Mouse (Mus musculus) neural tube, embryonic 15.5 days (tissue): ENCODE results near the gene Pgpep1. TPM values are rescaled to one million over a fixed set of nuclear protein-coding genes. Genes with fewer than 3 reads are reported as not detected.

Experiments used
- ATAC-seq: fragments of 200-750 bp; cut with Nextera tagmentation; 2 replicates; pipeline ENCODE4 v1.8.0; 2017; ENCODE audit warnings: mild to moderate bottlenecking, moderate TSS enrichment, moderate library complexity; ENCODE audit not compliant: low FRiP score
- H3K27ac ChIP-seq: fragments of 300-500 bp; sonication (generic); replicated peaks from 2 replicates; pipeline ENCODE4 v1.5.1; 2015; ENCODE audit warnings: mild to moderate bottlenecking, inconsistent platforms
- H3K27me3 ChIP-seq: fragments of 300-500 bp; sonication (generic); replicated peaks from 2 replicates; pipeline ENCODE4 v1.6.1; 2015; ENCODE audit warnings: inconsistent platforms
- H3K36me3 ChIP-seq: fragments of 300-500 bp; sonication (generic); 2 replicates; pipeline ENCODE4 v1.6.1; 2015; ENCODE audit warnings: inconsistent platforms
- H3K4me1 ChIP-seq: fragments of 300-500 bp; sonication (generic); 2 replicates; pipeline ENCODE4 v1.6.1; 2015; ENCODE audit warnings: inconsistent platforms
- H3K4me2 ChIP-seq: fragments of 300-500 bp; sonication (generic); 2 replicates; pipeline ENCODE4 v1.6.1; 2015; ENCODE audit warnings: inconsistent platforms, mild to moderate bottlenecking, moderate library complexity
- H3K4me3 ChIP-seq: fragments of 300-500 bp; sonication (generic); replicated peaks from 2 replicates; pipeline ENCODE4 v1.5.1; 2015; ENCODE audit warnings: mild to moderate bottlenecking, inconsistent platforms
- H3K9ac ChIP-seq: fragments of 300-500 bp; sonication (generic); replicated peaks from 2 replicates; pipeline ENCODE4 v1.6.1; 2015; ENCODE audit warnings: mild to moderate bottlenecking, inconsistent platforms
- H3K9me3 ChIP-seq: fragments of 300-500 bp; sonication (generic); replicated peaks from 2 replicates; pipeline ENCODE4 v1.6.1; 2016; ENCODE audit warnings: inconsistent platforms
- WGBS: fragments of 180-500 bp; shearing (Covaris S2); methylation state at CpG from one replicate; pipeline ENCODE4 v1.1.7; 2015; ENCODE audit warnings: mixed read lengths; 5-methylcytosine and 5-hydroxymethylcytosine counted together
- polyA plus RNA-seq: library from polyadenylated mRNA; unstranded; fragments of >200 nt; fragmentation: Nextera tagmentation; extraction: Ambion mirVana; gene quantifications from 2 replicates; pipeline ENCODE4 v1.2.1, GENCODE M21; 2015

Gene Pgpep1
- polyA plus RNA-seq, 1 experiment from 2014 or later, result 78.6 TPM

DNA sequence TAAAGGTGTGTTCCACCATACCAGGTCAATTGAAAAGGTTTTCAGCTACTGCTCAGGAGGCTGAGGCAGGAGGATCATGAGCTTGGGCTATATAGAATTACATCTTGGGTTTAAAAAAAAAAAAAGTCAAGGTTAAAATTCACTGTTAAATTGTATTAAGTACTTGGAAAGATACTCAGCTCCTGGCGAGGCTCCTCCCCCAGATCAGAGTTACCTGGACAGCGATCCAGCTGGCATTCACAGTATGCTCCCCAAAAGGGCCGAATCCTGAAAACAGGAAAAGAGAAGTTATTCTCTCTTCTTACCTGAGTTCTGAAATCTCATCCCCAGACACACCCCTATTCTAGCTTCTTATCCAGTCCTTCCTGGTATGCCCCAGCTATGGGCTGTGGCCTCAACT, 3.0 kb downstream of the Pgpep1 start:
- Histone ChIP-seq H3K27ac (peak overlapping the region; percentile 76), H3K36me3 (peaks cover 14% of the 10 kb centered on the region), H3K9me3 (no peaks in the 10 kb centered on the region), H3K4me3 (no peak overlapping the region), H3K27me3 (no peaks in the 10 kb centered on the region), H3K9ac (no peak overlapping the region), H3K4me2 (peak overlapping the region; percentile 91), H3K4me1 (peaks cover 44% of the 10 kb centered on the region)
- WGBS, result 88% methylated on average over 3 of the region's 3 CpGs
- no peak for ATAC-seq

DNA sequence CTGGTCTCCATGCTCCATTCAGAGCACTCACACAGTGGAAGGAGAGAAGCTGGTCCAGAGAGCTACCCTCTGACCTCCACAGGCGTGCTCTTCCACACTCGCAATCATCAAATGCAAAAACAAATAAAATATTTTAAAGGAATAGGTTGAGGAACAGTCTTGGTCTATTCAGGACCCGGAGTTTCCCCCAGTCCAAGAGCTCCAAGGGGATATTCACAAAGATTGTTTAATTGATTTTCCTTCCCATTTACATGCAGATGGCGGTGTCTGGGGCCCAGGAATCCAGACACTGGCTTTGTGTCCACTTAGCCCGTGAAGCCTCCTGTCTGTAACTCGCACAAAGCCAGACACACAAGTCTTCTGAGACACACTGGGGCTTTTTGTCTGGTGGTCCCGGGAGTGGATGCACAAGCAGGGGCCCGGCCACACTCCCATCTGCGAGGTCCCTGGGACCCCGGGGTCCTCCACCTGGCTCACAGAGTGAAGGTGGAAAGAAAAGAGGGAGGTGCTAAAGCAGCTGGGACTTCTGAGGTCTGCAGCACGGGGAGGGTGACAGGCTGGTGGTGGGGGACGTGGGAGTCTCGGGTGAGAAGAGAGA, 3.9 kb downstream of the Pgpep1 start:
- no peak for ATAC-seq
- H3K9me3 ChIP-seq, result no peaks in the 10 kb centered on the region
- peaks cover 44% of the 10 kb centered on the region for H3K4me1 ChIP-seq
- no peak overlapping the region for H3K4me3 ChIP-seq
- WGBS, result 20% methylated on average over 13 of the region's 13 CpGs
- H3K9ac ChIP-seq, result no peak overlapping the region
- H3K27ac ChIP-seq, result peak overlapping the region; percentile 76
- peak overlapping the region; percentile 2; the same call in 1 of the 2 replicates for H3K4me2 ChIP-seq
- H3K27me3 ChIP-seq, result no peaks in the 10 kb centered on the region
- peaks cover 21% of the 10 kb centered on the region for H3K36me3 ChIP-seq

DNA sequence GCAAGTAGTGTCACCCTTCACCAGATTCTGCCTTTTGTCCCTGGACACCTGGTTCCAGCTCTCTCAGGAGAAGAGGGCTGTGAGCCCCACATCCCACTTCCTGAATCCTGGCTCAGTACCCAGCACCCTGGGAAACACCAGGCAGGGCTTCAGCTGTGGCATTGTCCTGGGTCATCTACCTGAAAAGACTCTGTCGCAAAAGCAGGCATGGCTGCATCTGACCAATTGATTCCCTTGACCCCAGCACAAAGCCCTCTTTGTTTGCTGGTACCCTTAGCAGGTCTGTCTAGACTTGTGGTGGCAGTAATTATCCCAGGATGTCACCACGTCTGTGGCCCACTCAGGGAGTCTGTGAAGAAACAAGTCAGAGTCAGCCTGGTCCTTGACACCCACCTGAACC, 4.7 kb downstream of the Pgpep1 start:
- Histone ChIP-seq H3K9ac (no peak overlapping the region), H3K9me3 (no peaks in the 10 kb centered on the region), H3K27me3 (no peaks in the 10 kb centered on the region), H3K36me3 (peaks cover 29% of the 10 kb centered on the region), H3K4me3 (no peak overlapping the region), H3K4me2 (peak overlapping the region; percentile 2; the same call in 1 of the 2 replicates), H3K27ac (peak overlapping the region; percentile 76), H3K4me1 (peaks cover 42% of the 10 kb centered on the region)
- WGBS, result 18% methylated on average over 2 of the region's 2 CpGs
- no peak for ATAC-seq

DNA sequence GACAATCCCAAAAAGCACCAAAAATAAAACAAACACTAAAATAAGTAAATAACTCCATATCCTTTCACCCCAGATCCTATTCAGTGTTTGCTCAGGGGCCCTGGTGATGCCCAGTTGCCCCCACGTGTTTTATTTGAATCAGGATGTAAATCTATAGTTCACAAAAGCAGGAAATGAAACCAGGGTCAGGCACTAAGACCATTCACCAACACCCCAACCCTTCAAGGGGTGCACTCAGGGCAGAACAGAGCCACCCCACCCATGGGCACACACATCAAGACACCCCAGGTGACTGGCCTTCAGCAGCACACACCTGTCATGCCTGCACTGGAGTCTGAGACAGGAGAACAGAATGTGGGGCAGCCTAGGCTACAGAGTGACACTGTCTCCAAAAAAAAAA, 6.1 kb downstream of the Pgpep1 start:
- Histone ChIP-seq H3K4me2 (no peak overlapping the region), H3K27me3 (no peaks in the 10 kb centered on the region), H3K4me1 (peaks cover 44% of the 10 kb centered on the region), H3K36me3 (peaks cover 35% of the 10 kb centered on the region), H3K9me3 (no peaks in the 10 kb centered on the region), H3K9ac (no peak overlapping the region), H3K4me3 (no peak overlapping the region), H3K27ac (no peak overlapping the region)
- 59% methylated on average over 1 of the region's 1 CpGs for WGBS
- no peak for ATAC-seq

DNA sequence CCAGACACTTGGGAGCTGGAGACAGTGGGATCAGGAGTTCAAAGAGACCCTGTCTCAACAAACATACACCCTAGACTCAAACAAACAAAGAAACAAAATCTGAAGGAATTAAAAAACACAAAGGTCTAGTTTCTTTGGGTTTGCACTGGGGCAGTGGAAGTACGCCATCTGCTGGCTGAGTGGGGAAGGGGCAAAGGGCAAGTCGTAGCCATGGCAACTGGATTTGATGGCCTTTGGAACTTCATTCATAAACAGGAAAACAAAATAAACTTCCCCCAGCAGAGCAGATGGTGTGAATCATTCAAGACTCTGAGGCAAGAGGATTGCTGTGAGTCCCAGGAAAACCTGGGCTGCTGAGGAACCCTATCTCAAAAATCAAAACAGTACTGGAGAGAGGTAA, 7.0 kb downstream of the Pgpep1 start:
- Histone ChIP-seq H3K9me3 (no peaks in the 10 kb centered on the region), H3K27me3 (no peaks in the 10 kb centered on the region), H3K9ac (no peak overlapping the region), H3K4me3 (no peak overlapping the region), H3K36me3 (peaks cover 35% of the 10 kb centered on the region), H3K4me2 (no peak overlapping the region), H3K27ac (peak overlapping the region; percentile 29; the same call in 1 of the 2 replicates), H3K4me1 (peaks cover 40% of the 10 kb centered on the region)
- WGBS, result 37% methylated on average over 2 of the region's 2 CpGs
- ATAC-seq, result no peak

DNA sequence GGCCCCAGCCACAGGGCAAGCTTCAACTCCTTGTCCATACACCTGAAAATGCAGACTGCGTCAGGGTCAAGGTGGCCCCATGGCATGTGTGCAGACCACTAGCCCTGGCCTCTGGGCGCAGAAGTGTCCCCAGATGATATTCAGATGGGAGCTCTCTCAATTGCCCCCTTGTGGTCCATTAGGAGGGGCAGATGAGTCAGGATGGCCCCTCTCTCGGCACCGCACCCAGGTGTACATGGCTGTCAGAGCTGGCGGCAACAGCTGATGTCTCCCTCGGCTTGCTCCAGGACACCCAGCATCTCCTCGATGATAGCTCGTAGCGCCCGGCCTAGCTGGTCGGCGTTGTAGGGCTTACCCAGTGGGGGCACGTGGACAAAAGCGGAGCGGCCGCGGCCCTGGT, 9.8 kb downstream of the Pgpep1 start:
- Histone ChIP-seq H3K27ac (0 out of 2 replicates have a peak overlapping the region, but pooled peaks have one; percentile 81), H3K9me3 (no peaks in the 10 kb centered on the region), H3K27me3 (no peaks in the 10 kb centered on the region), H3K4me3 (no peak overlapping the region), H3K36me3 (peaks cover 34% of the 10 kb centered on the region), H3K4me2 (no peak overlapping the region), H3K4me1 (peaks cover 40% of the 10 kb centered on the region), H3K9ac (no peak overlapping the region)
- no peak for ATAC-seq
- WGBS, result 88% methylated on average over 17 of the region's 17 CpGs

DNA sequence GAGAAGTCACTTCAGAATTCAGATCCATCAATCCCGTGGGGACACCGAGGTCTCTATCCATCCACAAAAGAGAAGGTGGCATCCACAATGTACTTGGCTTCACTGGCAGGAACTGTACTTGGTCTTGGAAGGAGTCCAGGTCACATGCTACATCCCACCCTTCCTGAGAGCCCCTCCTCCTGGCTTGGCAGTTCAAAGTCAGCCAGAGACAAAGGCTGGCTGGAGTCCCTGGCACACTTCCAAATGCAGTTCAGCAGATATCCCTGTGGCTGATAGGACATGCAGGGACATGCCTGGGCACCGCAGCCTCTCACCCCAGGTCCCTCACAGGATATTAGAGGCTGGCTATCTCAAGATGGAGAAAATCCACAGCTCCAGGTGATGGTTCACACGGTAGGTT, 10.9 kb downstream of the Pgpep1 start:
- H3K27ac ChIP-seq, result peak overlapping the region; percentile 81
- no peak overlapping the region for H3K4me2 ChIP-seq
- H3K9me3 ChIP-seq, result no peaks in the 10 kb centered on the region
- no peak overlapping the region for H3K4me3 ChIP-seq
- no peak overlapping the region for H3K9ac ChIP-seq
- peaks cover 25% of the 10 kb centered on the region for H3K36me3 ChIP-seq
- WGBS, result 34% methylated on average over 4 of the region's 4 CpGs
- H3K4me1 ChIP-seq, result peaks cover 36% of the 10 kb centered on the region
- ATAC-seq, result peak; percentile 58
- no peaks in the 10 kb centered on the region for H3K27me3 ChIP-seq

DNA sequence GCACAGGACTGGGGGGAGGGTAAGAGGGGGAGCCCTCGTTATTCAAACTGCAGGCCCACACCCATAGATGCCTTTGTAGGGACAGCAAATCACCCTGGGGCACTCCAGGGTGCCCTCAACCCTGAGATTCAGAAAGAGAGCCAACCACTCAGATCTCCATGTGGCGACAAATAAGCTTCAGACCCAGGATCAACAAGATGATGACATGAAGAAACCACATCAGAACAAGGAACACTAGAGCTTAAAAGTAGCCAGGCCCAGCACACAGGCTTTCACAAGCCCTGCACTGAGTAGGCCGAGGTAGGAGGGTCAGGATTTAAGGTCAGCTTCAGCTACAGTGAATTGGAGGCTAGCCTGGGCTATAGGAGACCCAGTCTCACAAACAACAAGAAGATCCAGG, 11.3 kb downstream of the Pgpep1 start:
- no peak overlapping the region for H3K9ac ChIP-seq
- peak; percentile 3; the same call in 1 of the 2 replicates for ATAC-seq
- H3K9me3 ChIP-seq, result no peaks in the 10 kb centered on the region

DNA sequence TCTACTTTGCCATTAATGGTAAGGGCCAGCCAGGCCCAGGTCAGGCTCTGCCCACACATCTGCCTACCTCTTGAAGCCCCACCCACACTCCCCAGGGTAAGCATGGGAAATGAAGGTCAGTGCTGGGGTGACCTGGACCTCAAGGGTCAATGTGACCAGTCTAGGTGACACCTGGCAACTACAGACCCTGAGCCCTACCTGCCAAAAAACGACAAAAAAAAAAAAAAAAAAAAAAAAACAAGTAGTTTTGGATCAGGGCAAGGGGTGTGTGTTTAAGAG, 12.1 kb downstream of the Pgpep1 start:
- Histone ChIP-seq H3K27ac (peak overlapping the region; percentile 81; the same call in 1 of the 2 replicates), H3K27me3 (no peaks in the 10 kb centered on the region), H3K4me1 (peaks cover 36% of the 10 kb centered on the region), H3K36me3 (peaks cover 25% of the 10 kb centered on the region), H3K4me3 (no peak overlapping the region), H3K9ac (no peak overlapping the region), H3K9me3 (no peaks in the 10 kb centered on the region), H3K4me2 (no peak overlapping the region)
- 55% methylated on average over 1 of the region's 1 CpGs for WGBS
- no peak for ATAC-seq

More for the DNA sequence above, 11.3 kb downstream of the Pgpep1 start:
- WGBS, result 43% methylated on average over 3 of the region's 3 CpGs
- no peak overlapping the region for H3K4me2 ChIP-seq
- peaks cover 25% of the 10 kb centered on the region for H3K36me3 ChIP-seq
- no peak overlapping the region for H3K4me3 ChIP-seq
- H3K27ac ChIP-seq, result peak overlapping the region; percentile 81
- H3K27me3 ChIP-seq, result no peaks in the 10 kb centered on the region
- H3K4me1 ChIP-seq, result peaks cover 36% of the 10 kb centered on the region

DNA sequence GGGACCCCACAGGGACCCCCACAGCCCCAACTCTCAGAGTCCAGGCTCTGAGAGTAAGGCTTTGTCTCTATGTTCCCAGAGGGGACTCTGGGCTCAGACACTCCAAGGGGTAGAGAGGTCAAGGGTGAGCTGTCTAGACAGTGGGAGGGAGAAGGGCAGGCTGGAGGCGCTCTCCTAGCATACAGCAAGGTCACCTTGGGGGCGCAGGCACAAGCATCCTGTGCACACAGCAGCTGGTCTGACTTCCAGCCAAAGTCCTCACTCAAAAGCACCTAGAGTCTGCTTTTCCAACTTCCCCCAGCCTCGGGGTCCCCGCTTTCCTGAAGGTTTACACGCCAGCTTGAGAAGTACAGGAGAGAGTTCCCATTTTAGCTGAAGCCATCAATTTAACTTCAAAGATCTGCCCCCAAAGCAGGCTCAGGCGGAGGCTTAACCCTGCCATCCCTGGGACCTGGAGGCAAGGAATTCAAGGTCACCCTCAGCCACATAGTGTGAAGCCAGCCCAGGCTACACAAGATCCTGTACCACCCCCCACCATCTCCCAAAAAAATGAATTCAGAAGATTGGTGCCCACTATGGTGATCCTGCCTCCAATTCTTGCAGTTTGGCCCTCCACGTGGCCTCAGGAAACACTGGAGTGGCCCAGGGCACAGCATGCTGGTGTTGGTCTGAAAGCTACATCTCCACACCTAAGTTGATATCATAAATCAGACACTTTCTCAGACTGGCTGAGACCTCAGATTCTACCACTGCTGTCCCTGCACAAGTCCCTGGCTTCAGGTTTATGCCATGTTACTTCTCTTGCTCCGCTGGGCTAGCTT, 12.6 kb downstream of the Pgpep1 start:
- H3K36me3 ChIP-seq, result peaks cover 25% of the 10 kb centered on the region
- no peak for ATAC-seq
- no peaks in the 10 kb centered on the region for H3K9me3 ChIP-seq
- H3K9ac ChIP-seq, result no peak overlapping the region
- WGBS, result 39% methylated on average over 8 of the region's 8 CpGs
- H3K4me3 ChIP-seq, result no peak overlapping the region
- H3K4me1 ChIP-seq, result peaks cover 36% of the 10 kb centered on the region
- peak overlapping the region; percentile 28; the same call in 1 of the 2 replicates for H3K27ac ChIP-seq
- H3K27me3 ChIP-seq, result no peaks in the 10 kb centered on the region
- H3K4me2 ChIP-seq, result no peak overlapping the region

DNA sequence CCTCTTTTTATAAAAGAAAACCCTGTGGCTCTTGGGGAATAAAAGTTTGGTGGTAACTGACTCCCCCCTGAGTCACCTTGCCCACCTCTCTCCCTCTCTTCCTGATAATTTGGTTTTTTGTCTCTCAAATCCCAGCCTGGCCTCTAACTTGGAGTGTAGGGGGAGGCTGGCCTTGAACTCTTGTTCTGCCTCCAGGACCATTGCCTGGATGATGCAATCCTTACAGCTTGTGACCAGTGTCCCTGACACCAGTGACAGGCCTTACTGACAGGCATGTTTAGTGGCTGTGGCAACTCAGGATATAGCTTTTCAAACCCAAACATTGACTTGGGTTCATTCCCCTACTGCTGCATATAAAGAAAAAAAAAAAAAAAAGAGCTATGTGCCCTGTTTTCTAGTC, 13.4 kb downstream of the Pgpep1 start:
- H3K4me1 ChIP-seq, result peaks cover 36% of the 10 kb centered on the region
- no peak overlapping the region for H3K4me2 ChIP-seq
- H3K9me3 ChIP-seq, result no peaks in the 10 kb centered on the region
- no peak overlapping the region for H3K9ac ChIP-seq
- peaks cover 17% of the 10 kb centered on the region for H3K36me3 ChIP-seq
- no peak overlapping the region for H3K4me3 ChIP-seq
- ATAC-seq, result no peak
- H3K27ac ChIP-seq, result no peak overlapping the region
- H3K27me3 ChIP-seq, result no peaks in the 10 kb centered on the region

DNA sequence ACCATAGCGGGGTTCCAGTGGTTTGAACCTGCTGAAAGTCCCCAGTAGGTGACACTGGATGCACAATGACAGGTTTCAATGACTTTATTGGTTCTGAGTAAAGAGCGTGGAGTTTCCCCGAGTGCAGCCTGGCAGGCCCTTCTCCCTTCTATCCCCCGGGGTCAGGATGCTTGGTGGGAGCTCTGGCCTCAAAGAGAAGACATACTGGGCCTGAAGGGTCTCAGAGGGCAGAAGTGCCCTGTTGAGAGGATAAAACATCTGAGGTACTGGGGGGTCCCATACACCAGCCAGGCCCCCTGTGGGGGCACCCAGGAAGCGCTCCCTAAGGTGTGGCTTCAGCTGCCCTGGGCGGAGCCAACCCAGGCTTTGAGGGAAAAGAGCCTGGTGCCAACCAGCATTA, 13.8 kb downstream of the Pgpep1 start:
- no peak overlapping the region for H3K4me2 ChIP-seq
- H3K9me3 ChIP-seq, result no peaks in the 10 kb centered on the region
- H3K4me3 ChIP-seq, result no peak overlapping the region
- peaks cover 15% of the 10 kb centered on the region for H3K36me3 ChIP-seq
- no peaks in the 10 kb centered on the region for H3K27me3 ChIP-seq
- 61% methylated on average over 6 of the region's 6 CpGs for WGBS
- H3K27ac ChIP-seq, result no peak overlapping the region
- ATAC-seq, result no peak
- no peak overlapping the region for H3K9ac ChIP-seq
- peaks cover 36% of the 10 kb centered on the region for H3K4me1 ChIP-seq
